Mouse (Mus musculus) activated CD4-positive, CD25-positive, alpha-beta regulatory T cell, adult 4 months (primary cell): ENCODE measurements around the gene Mettl17. TPM values are rescaled to one million over a fixed set of nuclear protein-coding genes. Genes with fewer than 3 reads are reported as not detected.
"Not testable (repeated sequence)": the region's sequence is repeated elsewhere in the genome, so short reads cannot be mapped to it uniquely, and the experiment has no call there.

Source experiments
- ATAC-seq: one replicate; pipeline ENCODE4 v1.8.0; 2017
- polyA plus RNA-seq, 2 experiments: library from polyadenylated mRNA; unstranded; fragments of 100-300 nt; shearing (Covaris generic); gene quantifications; one replicate each; pipeline ENCODE4 v1.2.1; 2017

Gene Mettl17
- polyA plus RNA-seq, 2 experiments from 2014 or later: 35.7 to 44.6 TPM

DNA sequence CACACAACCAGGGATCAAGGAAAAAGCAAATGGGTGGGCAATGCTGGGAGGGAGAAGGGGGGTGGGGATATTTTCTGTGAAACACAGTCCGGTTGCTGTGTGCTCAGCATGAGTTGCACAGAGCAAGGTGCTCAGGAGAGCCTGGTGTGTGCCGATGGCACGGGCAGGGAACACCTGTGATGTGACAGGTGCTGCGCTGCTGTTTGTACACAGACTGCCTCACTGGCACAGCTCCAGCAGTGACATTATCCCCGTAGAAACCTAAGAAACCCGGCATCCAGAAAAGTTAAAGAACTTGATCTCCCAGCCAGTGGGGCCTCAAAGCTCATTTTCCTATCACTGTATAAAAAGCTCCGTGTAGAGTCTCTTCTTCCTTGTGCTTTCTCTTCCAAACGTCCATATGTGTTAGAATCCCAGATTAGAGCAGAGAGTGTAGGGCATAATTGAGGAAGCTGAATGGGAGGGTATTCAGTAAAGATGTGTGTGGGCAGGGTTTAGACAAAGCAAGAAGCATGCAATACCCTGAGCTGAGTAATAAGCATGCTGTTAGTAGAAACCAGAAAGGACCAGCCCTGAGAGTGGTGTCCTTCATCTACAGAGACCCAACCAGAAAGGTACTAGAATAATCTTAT, 12.0 kb downstream of the Mettl17 start:
- no peak for ATAC-seq

DNA sequence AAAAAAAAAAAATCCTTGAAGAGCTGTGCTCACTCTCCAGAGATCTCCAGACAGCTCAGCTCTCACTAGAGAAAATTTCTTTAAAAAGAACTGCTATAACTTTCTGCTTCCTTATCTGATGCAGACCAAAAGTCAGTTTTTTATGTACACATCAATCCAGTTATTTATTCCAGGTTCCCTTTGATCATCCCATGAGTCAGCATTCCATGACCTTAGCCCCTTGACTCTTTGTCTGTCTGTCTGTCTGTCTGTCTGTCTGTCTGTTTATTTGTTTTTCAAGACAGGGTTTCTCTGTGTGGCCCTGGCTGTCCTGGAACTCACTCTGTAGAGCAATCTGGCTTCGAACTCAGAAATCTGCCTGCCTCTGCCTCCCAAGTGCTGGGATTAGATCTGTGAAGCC, 14.7 kb downstream of the Mettl17 start:
- ATAC-seq: no peak

DNA sequence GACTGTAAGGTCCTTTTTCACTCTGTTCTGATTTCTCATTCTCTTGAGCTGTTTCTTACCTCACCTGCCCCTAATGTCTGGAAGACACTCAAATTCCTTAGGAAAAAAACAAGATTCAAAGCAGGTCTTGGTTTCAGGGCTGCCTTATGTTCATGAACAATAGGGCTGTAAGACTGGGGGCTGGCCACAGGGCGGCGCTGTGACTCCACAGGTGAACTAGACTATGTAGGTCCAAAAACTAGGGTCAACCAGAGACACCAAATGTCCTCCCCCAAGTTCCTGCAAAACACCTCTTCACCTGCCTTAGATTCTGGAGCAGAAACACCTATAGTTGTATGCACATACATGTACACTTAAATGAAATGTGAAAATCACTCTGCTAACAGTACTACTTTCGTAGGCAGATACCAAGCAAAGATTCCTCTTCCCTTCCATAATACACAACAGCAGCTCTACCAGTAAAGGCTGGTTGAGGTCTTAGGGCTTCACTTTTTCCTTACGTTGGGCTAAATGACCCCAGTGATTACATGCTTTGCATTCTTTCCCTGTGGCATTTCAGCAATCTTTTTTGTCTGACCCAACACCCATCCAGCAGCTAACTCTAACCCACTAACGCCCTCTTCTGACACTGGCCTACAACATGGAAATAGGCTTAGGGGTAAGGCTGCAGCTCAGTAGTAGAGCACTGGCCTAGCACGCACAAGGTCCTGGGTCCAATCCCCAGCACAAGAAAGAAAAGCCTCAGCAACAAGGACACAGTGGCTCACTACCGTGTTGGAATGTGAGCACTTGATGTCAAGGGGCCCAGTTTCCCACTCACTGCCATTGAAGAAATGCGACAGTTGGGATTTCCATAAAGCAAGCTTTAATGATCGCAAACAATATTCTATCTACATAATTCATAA, 18.4 kb downstream of the Mettl17 start:
- peak; percentile 83 for ATAC-seq

DNA sequence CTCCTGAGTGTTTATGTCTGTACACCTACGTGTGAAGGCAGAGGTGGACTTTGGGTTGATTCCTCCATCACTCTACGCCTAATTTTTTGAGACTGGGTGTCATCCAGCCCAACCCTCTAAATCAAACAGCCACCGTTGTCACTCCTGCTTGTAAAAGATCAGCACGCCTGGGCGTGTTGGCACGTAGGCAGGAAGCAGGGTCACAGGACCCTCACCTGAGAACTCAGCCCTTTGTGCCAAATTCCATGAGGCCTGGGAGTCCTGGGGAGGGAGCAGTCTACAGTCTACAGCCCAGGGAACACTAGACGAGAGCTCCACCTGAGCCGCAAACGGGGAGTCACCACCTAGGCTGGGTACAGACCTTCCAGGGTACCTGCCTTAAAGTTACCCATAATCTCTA, 19.1 kb downstream of the Mettl17 start:
- ATAC-seq: no peak

DNA sequence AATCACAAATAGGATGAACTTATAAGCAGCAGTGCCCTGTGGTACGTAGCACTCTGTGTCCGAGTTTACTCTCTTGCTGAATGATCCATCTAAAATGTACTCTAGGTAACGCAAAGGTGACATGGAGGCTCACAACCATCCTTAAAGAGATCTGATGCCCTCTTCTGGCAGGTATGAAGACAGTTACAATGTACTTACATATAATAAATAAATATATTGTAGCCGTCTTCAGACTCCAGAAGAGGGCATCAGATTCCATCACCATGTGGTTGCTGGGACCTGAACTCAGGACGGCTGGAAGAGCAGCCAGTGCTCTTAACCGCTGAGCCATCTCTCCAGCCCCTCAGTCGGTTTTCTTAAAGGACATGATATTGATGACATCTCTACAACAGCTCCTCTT, 20.1 kb downstream of the Mettl17 start:
- peak; percentile 45 for ATAC-seq

DNA sequence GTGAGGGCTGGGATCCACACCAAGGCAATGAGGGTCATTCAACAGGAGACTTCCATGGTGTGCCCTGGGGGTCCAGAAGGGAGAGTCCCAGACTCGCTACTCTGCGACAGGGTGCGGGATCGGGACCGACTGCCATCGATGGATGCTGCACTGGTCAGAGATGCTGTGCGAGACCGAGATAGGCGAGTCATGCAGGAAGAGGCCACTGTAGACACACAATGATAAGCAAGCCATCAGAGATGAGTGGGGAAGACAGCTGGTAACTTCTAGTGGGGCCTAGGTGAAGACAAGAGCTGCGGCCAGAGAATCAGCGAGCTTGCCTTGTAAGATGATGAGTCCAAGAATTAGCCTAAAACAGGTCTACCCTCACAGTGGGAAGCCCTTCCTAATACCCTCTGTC, 21.5 kb downstream of the Mettl17 start:
- no peak for ATAC-seq

DNA sequence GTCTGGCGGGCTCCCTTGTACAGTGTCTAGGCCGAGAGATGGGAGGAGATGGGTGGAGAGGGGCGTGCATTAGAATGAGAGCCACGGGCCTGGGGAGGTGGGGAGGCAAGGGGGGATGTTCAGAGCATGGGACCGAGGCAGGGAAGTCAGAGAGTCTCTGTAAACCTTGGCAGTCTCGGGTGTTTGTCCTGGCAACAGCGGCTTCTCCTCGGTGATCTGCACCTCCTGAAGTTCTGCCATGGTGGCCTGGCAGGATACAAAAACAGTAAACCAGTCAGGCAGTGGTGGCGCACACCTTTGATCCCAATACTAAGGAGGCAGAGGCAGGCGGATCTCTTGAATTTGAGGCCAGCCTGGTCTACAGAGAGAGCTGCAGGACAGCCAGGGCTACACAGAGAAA, 26.7 kb downstream of the Mettl17 start:
- no peak for ATAC-seq

DNA sequence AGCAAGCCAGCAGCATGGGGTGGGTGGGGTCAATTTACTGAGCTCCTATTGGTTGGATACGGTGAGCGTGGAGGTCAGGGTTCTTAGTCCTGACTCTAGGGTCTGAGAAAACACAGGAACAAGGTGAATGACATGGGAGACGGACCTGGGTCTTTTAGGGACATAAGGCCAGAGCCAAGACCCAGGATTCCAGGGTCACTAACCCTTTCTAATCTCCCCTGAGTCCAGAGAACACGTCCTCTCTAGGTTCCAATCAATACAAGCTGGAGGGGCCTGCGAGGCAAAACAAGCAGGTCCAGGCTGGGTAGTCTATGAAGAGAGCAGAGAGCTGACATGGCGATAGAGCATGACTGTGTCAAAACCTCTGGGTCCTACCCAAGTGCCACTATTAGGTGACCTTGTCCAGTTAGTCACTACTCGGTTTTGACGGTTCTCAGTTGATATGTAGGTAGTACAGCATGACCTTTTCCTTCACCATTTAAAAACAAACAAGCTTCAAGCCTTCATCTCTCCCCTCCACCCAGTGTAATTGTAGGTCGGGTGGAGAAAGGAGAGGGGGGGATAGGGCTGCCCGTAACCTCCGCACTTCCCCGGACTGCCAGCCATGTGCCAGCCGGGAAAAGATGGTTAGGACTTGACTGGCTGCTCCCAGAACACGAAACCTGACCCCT, 27.9 kb downstream of the Mettl17 start:
- no peak for ATAC-seq

DNA sequence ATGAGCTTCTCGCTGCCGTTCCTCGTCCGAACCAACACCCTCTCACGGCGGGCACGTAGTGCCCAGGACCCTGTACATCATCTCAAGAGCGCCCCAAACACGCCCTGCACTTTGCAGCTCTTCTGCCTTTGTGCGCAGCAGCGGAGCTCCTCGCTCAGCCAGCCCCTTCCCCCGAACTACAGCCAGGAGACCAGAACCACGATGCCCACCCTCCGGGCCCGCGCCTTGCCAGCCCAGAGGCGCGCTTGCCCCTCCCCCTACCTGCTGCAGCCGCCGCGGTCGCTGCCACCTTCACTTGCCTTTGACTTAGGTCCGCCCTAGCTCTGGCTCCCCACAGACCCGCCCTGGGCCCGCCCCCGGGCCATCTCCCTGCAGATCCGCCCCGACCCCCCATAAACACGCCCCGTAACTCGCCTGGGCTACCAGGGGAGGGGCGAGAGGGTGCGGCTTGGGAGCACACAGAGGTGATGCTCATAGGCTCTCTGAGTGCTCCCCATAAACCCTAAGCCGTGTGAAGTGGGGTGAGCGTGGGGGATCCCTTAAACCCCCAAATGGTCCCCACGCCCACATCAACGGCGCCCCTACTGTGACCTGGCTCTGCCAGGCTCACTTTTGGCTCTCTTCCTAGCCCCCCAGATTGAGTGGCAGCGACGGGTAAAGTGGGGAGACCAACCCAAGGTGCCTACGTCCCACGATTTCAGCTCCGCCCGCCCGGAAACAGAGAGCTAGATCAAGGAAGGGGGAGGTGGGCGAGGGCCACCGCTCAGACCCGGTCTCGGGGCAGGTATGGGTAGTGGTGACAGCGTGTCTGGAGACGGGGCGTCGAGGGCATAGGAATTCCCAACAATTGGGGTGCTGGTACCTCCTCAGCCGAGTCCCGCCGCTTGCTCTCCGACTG, 28.7 kb downstream of the Mettl17 start:
- ATAC-seq: peak; percentile 95

DNA sequence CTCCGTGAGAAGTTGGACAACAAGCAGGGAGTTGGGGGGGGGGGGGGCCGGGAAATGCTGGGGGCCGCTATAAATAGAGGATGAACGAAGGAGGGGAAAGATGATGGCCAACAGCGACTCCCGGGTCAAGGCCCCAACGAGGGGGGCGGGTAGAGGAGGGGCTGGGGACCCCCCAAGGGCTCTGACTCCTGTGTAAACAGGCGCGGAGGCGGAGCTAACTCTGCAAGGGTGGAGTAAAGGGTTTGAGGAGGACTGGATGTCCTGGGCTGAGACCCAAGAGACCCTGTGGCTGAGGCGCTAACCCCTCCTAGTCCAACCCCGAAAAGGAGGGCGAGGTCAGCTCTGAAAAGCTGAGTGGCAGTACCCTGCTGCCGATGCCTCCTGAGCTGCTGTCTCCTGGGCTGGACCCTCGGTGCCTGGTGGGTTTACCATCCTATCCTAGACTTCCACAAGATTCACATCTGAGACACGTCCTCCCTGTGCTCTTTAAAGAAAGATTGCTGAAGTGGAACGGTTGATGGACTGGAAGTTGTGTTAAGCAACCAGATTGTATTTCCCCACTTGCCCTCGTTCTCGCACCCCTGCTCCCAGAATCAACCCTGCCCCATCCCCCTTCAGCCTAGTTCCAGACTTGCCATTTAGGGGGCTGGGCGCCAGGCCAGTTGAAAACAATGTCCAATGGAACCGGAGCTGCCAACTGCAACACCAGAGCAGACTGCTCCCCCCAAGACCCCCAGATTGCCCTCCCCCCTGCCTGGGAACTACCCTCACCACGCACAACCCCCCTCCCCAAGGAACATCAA, 29.5 kb downstream of the Mettl17 start, which contains the start of gene Ndrg2:
Gene Ndrg2, minus strand, starts transcription at position 199 of the 803 bp plus-strand sequence.
- no peak for ATAC-seq

DNA sequence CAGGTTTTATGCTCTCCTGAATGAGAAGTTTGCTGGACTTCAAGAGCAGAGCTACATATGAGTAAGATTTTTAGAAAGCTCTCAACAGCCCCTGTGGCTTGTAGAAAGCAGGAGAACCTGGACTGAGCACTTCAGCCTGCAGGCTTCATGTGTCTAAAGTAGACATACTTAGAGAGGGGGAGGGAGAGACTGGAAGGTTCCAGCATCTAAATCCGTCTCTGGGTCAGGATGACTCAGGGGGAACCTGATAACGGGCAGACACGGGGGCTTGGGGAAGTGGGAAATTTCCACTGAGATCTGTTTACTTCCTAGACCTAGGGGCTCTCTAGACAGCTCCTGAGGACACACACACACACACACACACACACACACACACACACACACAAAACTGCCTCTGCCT, 30.4 kb downstream of the Mettl17 start:
- ATAC-seq: no peak

DNA sequence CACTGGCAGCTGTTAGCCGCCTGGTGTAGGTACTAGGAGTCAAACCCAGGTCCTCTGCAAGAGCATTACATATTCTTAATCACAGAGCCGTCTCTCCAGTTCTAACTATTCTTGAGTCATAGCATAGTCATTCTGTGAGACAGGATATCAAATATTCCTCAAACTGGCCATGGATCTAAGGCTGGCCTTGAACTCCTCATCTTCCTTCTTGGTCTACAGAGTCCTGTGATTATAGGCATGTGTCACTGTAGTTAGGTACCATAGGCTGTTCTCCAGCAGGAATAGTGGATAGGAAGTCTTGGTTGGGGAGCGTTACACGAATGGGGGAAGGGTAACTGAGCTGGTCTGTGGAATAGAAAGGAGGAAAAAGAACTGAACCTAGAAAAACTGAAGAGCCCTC, 31.9 kb downstream of the Mettl17 start:
- ATAC-seq: no peak

DNA sequence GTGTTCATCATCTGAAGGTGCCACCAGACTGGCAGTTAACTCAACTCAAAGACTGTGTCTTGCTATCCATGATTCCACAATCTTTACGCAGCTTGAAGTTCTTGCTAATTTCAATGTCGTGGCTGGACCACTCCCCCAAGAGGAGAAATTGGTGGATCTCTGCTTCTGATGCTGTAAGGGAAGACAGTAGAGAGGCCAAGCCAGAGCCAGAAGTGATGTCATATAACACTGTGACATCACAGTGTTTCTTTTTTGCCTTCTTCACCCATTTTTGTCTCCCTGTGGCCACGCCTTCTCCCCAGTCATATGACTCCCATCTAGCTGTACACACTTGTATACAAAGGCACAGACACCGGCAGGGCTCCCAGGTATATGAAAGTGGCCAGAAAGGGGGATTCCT, 33.5 kb downstream of the Mettl17 start, which contains the start of gene Tppp2:
Gene Tppp2, plus strand, starts transcription at position 301 of the 400 bp plus-strand sequence.
- ATAC-seq: no peak

DNA sequence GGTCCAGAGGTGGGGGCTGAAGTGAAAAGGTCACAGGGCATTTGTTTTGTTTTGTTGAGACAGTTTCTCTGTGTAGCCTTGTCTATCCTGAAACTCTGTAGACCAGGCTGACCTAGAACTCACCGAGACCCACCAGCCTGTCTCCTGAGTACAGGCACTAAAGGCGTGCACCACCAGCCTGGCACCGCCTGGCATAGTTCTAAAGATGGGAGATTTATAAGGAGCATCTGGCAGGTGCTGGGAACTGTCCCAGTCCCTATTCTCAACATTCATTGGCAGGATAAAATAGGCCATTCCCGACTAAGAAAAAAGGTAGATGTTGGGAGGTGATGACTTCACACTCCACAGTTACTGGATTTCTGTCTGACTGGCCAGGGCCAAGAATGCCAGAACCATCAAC, 34.3 kb downstream of the Mettl17 start:
- ATAC-seq: no peak

DNA sequence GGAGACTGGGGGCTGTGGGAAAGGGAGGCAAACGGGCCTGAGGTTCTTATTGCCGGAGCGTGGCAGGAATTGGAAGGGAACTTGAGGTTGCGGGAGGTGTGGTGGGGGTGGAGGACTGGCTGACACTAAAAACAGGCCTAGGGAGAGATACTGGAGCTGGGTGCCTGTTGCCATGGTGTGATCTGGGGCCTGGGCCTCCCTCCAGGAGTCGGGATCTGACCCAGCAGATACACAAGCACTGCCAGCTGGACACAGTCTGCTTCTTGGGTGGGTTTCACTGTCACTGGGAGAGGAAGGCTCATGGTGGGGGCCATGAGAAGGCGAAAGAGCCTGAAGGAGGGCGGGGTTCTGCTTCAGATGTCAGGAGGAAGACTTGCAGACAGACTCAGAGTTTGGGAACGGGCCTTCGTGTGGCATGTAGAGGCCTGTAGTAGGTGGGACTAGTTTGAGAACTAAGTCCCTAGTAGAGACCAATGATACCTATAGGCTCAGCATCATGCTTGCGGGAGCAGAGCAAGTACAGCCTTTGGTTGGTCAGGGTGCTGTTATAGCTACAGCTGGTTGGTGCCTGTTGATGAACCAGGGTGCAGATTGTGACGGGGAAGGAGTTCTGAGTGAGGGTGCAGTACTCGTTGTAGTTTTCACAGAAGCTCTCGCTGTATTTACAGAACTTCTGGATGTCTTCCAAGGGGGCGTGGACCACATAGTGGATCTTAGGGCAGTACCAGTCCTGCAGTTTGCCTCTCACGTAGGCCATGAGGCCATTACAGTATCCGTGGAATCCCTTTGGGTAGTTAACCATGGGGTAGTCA, 37.3 kb downstream of the Mettl17 start:
- ATAC-seq: no peak

DNA sequence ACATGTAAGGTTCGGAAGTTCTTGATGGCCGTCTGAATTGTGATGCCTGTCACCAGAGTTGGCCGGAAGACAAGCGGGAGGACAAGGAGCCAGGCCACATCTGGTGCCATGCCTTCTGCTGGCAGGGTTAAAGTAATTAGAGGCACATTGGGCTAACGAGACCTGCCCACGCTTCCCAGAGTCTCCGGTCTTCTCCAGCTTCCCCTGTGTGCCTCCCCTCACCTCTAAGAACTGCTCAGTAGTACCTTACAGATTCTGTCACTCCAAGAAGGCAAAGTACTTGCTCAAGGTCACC, 37.9 kb downstream of the Mettl17 start, which contains the start of gene Rnase13:
Gene Rnase13, minus strand, starts transcription at position 203 of the 295 bp plus-strand sequence.
- ATAC-seq: no peak

DNA sequence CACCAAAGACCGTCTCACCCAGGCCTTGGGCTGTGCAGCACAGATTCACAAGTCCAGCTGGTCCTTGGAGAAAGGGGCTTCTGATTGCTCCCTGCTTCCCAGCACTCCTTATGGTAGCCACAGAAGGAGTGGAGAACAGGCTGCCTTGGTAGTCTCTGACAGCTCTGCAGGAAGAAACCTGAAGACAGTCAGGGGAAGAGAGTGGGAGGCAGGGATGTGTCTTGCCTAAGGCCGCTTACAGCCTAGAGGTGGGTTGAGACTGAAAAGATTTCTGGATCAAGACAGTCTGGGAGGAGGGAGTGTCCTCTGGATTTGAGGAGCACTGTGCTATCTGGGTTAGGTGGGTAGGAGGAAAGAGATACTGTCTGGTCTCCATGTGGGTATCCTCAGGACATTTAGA, 38.3 kb downstream of the Mettl17 start:
- no peak for ATAC-seq

DNA sequence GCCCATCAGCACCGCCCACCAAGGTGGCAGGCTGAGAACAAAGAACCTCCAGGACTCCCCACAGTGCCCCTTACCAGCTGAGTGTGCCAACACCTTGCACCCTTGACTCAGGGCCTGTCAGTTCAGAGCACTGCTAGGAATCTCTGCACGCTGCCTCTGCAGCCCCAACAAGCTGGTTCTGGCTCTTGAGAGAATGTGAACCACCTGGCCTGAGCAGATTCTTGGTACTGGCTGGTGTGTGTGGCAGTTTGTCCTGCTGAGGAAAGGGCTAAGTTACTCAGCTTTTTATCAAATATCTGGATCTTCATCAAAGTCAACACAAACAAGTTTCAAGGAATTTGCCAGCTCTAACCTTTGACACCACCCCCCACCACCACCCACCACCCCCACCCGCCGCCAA, 38.9 kb downstream of the Mettl17 start:
- no peak for ATAC-seq

DNA sequence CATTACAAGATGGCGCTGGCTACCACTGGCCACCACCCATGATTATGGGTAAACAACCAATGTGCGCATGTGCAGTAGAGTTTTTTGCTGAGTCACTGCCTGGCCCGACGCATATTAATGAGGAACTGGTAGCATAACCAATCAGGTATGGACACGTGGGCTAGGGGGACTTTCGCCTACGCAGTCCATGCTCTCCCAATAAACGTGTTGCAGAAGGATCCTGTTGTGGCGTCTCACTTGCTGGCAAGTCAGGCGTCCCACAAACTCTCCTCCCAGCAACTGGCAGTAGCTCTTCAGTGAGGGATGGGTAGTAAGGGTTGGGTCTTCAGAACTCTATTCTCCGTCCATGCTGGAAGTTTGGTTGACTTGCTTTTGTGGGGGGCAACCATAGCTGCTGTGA, 42.3 kb downstream of the Mettl17 start:
- ATAC-seq: not testable (repeated sequence)

DNA sequence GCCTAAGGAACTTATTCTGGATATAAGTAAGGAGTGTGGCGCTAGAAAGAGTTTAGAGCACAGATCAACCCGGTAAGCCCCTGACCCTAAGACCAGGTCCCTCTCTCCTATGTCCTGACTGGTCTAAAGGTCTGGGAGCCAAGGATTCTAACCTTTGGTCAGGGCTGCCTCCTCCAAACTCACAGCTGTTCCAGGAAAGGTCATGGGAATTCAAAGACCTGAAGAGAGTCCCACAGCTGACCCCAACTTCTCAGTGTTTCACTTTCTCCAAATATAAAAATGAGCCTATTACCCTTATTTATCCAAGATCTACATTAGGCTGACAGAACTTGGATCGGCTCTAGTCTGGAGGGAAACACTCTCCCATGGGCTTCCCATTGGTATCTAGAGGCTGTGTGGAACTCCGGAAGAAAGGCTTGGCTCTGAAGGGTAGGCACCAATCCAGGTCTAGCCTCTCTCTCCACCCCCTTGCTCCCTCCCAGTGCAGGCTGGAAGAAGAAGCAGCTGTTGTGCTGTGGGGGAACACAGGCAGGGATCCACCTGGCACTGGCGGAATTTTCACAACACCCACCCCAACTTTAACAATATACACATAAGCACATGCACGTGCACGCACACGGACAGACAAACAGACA, 44.8 kb downstream of the Mettl17 start:
- no peak for ATAC-seq
